Mouse (Mus musculus) E14TG2a.4 (cell line): Measurements from ENCODE around the gene Gm28374.

ENCODE experiments used
- CTCF ChIP-seq: conservative IDR thresholded peaks from 2 replicates; pipeline ENCODE4 v1.5.1; 2014; ENCODE audit warnings: low read length
- NANOG ChIP-seq: IDR thresholded peaks from 2 replicates; pipeline ENCODE4 v1.6.1; 2014; ENCODE audit warnings: borderline replicate concordance, low read length, mixed read lengths
- POU5F1 ChIP-seq: IDR thresholded peaks from 2 replicates; pipeline ENCODE4 v1.6.1; 2014; ENCODE audit warnings: low read length, borderline replicate concordance

DNA sequence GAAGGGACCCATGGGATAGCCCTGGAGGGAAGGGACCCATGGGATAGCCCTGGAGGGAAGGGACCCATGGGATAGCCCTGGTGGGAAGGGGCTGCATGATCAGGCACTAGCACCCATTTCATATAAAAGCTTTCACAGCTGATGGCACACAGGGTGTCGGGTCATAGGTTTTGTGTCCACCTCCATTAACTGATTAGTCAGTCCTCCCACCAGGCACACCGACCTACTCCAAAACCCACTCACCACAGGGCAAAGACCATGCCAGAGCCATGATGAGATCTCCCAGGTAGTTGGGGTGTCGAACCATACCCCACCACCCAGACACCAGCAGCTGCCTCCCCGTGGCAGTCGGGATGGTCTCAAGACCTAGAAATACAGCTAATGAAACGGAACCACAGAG is 19.0 kb downstream of the Gm28374 start:
- TF ChIP-seq CTCF (no peak), POU5F1 (no peak), NANOG (no peak)
